Mouse (Mus musculus): Measurements from ENCODE around the gene 9230104L09Rik. TPM values are rescaled to one million over a fixed set of nuclear protein-coding genes. Genes with fewer than 3 reads are reported as not detected.

The 9230104L09Rik gene
- polyA plus RNA-seq, 1 experiment from 2014 or later: not detected

DNA sequence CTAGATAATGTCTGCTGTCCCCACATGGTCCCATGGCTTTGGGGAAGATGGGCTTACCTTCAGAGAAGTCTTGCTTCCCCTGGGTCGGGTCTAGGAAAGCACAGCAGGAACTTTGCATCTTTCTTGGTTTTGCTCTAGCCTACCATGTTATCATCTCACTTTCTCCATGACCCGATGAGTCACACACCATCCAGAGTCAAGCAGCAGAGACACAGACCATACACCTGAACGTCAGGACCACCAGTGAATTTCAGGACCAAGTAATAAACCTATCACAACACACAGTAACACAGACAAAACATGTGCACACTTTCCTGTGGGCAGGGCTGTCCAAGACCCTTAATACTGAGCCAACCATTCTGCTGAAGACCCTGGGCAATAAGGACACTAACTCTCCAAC is 5.7 kb upstream of the 9230104L09Rik start:
- no peaks in the 10 kb centered on the region for H3K27me3 ChIP-seq (ENCODE audit: control insufficient read depth, insufficient read depth, low read length)
- H3K36me3 ChIP-seq (ENCODE audit: control insufficient read depth, insufficient read depth, low read length): peaks cover 7% of the 10 kb centered on the region
- no peak overlapping the region for H3K27ac ChIP-seq (ENCODE audit: low read depth, low read length)
- H3K4me1 ChIP-seq (ENCODE audit: control insufficient read depth, insufficient read depth, low read length): peaks cover 23% of the 10 kb centered on the region
- ATAC-seq (replicated peaks; ENCODE audit: insufficient number of reproducible peaks, low FRiP score, low TSS enrichment): no peak
- H3K9ac ChIP-seq (ENCODE audit: low read depth, low read length): no peak overlapping the region
- H3K4me3 ChIP-seq (ENCODE audit: low read depth, low read length): no peak overlapping the region
- no peak overlapping the region for H3K4me2 ChIP-seq
- H3K9me3 ChIP-seq (replicated peaks; ENCODE audit: control insufficient read depth, low read length): no peaks in the 10 kb centered on the region
- 69% methylated on average over 3 of the region's 3 CpGs for WGBS (ENCODE audit: insufficient replicate concordance)

DNA sequence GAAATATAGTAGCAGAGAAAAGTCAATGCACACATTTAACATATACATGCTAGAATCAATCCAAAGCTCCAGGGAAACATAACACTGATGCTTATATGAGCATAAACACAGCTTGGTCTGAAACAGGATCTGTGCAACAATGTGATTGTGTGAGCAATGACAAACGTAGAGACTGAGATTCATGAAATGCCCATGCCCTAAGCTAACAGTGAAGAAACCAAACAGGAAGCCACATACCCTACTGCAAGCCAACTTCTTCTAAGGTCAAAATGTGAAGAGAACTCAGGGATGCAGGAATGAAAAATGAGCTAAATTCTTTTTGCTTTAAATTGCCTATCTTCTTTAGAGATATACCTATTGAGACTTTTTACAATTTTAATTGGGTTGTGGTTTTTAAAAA is 4.1 kb upstream of the 9230104L09Rik start:
- H3K9me3 ChIP-seq (replicated peaks; ENCODE audit: control insufficient read depth, low read length): no peaks in the 10 kb centered on the region
- no peak overlapping the region for H3K4me2 ChIP-seq
- 73% methylated on average over 1 of the region's 1 CpGs for WGBS (ENCODE audit: insufficient replicate concordance)
- H3K9ac ChIP-seq (ENCODE audit: low read depth, low read length): no peak overlapping the region
- H3K27me3 ChIP-seq (ENCODE audit: control insufficient read depth, insufficient read depth, low read length): no peaks in the 10 kb centered on the region
- H3K27ac ChIP-seq (ENCODE audit: low read depth, low read length): no peak overlapping the region
- no peak overlapping the region for H3K4me3 ChIP-seq (ENCODE audit: low read depth, low read length)
- H3K36me3 ChIP-seq (ENCODE audit: control insufficient read depth, insufficient read depth, low read length): peaks cover 7% of the 10 kb centered on the region
- no peak for ATAC-seq (replicated peaks; ENCODE audit: insufficient number of reproducible peaks, low FRiP score, low TSS enrichment)
- H3K4me1 ChIP-seq (ENCODE audit: control insufficient read depth, insufficient read depth, low read length): peaks cover 22% of the 10 kb centered on the region

DNA sequence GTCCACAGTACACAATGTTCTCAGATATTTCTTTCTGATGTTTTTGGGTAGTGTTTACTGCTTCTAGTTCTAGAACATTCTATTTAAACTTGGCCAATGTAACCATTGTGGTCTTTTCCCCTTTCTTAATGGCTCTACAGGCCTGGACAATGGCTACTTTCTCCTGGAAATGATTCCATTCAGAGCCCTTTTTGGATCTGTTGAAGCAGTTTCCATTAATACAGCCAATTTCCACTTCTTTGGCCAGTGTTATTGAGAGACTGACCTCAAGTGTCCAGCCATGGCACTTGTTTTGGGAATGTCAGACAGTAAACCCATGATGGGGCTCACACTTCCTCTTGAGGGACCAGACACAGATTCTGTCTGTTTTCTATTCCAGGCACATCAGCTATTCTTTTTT is 3.1 kb downstream of the 9230104L09Rik start:
- Histone ChIP-seq H3K36me3 (ENCODE audit: control insufficient read depth, insufficient read depth, low read length) (no peaks in the 10 kb centered on the region), H3K4me2 (no peak overlapping the region), H3K9ac (ENCODE audit: low read depth, low read length) (no peak overlapping the region), H3K9me3 (replicated peaks; ENCODE audit: control insufficient read depth, low read length) (no peaks in the 10 kb centered on the region), H3K4me3 (ENCODE audit: low read depth, low read length) (no peak overlapping the region), H3K27me3 (ENCODE audit: control insufficient read depth, insufficient read depth, low read length) (no peaks in the 10 kb centered on the region), H3K27ac (ENCODE audit: low read depth, low read length) (no peak overlapping the region), H3K4me1 (ENCODE audit: control insufficient read depth, insufficient read depth, low read length) (peaks cover 8% of the 10 kb centered on the region)
- no peak for ATAC-seq (replicated peaks; ENCODE audit: insufficient number of reproducible peaks, low FRiP score, low TSS enrichment)

DNA sequence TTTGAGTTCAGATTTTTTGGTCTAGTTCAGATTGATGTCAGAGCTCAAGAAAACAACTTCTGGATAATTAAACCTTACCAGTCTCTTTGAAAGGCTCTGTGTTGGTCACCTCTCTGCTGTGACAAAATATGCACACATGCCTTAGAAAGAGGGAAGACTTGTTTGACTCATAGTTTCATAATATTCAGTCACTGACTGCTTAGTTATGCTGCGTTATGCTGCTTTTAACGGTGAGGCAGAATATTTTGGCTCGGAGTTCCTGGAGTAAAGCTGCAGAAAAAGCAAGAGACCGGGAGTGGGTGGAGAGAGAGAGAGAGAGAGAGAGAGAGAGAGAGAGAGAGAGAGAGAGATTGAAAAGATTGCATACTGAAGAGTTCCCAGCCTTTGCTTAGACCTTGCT is 3.8 kb downstream of the 9230104L09Rik start:
- Histone ChIP-seq H3K27me3 (ENCODE audit: control insufficient read depth, insufficient read depth, low read length) (no peaks in the 10 kb centered on the region), H3K4me2 (no peak overlapping the region), H3K36me3 (ENCODE audit: control insufficient read depth, insufficient read depth, low read length) (no peaks in the 10 kb centered on the region), H3K4me1 (ENCODE audit: control insufficient read depth, insufficient read depth, low read length) (peaks cover 11% of the 10 kb centered on the region), H3K27ac (ENCODE audit: low read depth, low read length) (no peak overlapping the region), H3K4me3 (ENCODE audit: low read depth, low read length) (no peak overlapping the region), H3K9ac (ENCODE audit: low read depth, low read length) (no peak overlapping the region), H3K9me3 (replicated peaks; ENCODE audit: control insufficient read depth, low read length) (no peaks in the 10 kb centered on the region)
- no peak for ATAC-seq (replicated peaks; ENCODE audit: insufficient number of reproducible peaks, low FRiP score, low TSS enrichment)
- 77% methylated on average over 4 of the region's 4 CpGs for WGBS (ENCODE audit: insufficient replicate concordance)

DNA sequence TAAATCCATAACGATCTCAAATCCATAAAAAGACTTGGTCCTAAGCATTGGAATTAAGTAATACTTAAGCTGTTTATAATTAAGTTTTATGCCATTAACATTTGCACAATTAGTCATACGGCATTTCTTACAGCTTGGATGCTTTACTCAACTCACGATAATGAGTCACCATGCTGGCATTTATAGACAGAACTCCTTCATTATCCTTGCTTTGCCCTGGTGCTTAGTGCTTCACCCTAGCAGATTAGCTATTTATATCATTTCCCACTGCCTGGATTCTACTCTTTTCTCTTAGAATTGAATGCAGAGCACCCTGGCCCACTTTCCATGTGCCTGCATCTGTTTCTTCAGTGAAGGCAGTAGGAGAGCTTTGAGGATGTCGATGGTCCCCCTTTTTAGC is 7.3 kb downstream of the 9230104L09Rik start:
- H3K9me3 ChIP-seq (replicated peaks; ENCODE audit: control insufficient read depth, low read length): no peaks in the 10 kb centered on the region
- no peak overlapping the region for H3K9ac ChIP-seq (ENCODE audit: low read depth, low read length)
- H3K27me3 ChIP-seq (ENCODE audit: control insufficient read depth, insufficient read depth, low read length): no peaks in the 10 kb centered on the region
- no peak overlapping the region for H3K4me2 ChIP-seq
- H3K4me1 ChIP-seq (ENCODE audit: control insufficient read depth, insufficient read depth, low read length): peaks cover 7% of the 10 kb centered on the region; the same call in 1 of the 2 replicates
- WGBS (ENCODE audit: insufficient replicate concordance): 74% methylated on average over 4 of the region's 4 CpGs
- H3K4me3 ChIP-seq (ENCODE audit: low read depth, low read length): no peak overlapping the region
- H3K36me3 ChIP-seq (ENCODE audit: control insufficient read depth, insufficient read depth, low read length): no peaks in the 10 kb centered on the region
- no peak overlapping the region for H3K27ac ChIP-seq (ENCODE audit: low read depth, low read length)
- ATAC-seq (replicated peaks; ENCODE audit: insufficient number of reproducible peaks, low FRiP score, low TSS enrichment): no peak

DNA sequence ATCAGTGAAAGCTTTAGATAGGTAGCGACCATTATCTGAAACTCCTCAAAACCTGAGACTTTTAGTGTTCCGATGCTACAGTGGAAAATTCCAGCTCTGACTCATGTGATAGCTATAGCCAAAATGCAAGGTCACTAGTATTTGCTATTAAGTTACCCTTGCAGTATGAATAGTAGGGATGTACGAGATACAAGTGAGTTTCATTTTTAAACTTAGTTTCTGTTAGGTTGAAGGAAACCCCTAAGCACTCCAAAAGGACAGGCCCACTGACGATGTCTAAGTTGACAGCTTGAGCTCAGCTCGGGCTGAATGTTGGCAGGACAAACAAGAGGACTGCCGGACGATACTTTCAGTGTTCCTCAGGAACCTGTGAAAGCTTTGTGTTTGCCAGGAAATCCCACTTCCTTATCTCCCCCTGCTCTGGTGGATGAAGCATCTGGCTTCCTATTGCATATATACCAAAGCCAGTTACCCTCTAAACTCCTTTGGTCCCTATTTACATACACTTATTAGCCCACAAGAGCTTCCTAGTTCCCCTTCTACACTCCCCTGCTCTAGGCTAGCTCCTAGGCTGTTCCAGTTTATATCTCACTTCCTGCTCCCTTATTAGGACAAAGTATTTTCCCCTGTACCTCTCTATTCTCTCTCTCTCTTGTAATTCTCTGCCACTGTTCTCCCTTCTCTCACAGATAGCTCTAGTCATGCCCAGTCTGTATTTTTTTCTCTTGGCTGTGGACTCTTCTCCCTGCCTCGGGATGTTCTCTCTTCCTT is 8.0 kb downstream of the 9230104L09Rik start:
- no peak overlapping the region for H3K9ac ChIP-seq (ENCODE audit: low read depth, low read length)
- H3K27ac ChIP-seq (ENCODE audit: low read depth, low read length): no peak overlapping the region
- WGBS (ENCODE audit: insufficient replicate concordance): 35% methylated on average over 8 of the region's 8 CpGs
- no peaks in the 10 kb centered on the region for H3K36me3 ChIP-seq (ENCODE audit: control insufficient read depth, insufficient read depth, low read length)
- H3K4me2 ChIP-seq: peak overlapping the region; percentile 21; the same call in 1 of the 2 replicates
- peaks cover 7% of the 10 kb centered on the region; the same call in 1 of the 2 replicates for H3K4me1 ChIP-seq (ENCODE audit: control insufficient read depth, insufficient read depth, low read length)
- no peaks in the 10 kb centered on the region for H3K27me3 ChIP-seq (ENCODE audit: control insufficient read depth, insufficient read depth, low read length)
- no peaks in the 10 kb centered on the region for H3K9me3 ChIP-seq (replicated peaks; ENCODE audit: control insufficient read depth, low read length)
- no peak overlapping the region for H3K4me3 ChIP-seq (ENCODE audit: low read depth, low read length)
- no peak for ATAC-seq (replicated peaks; ENCODE audit: insufficient number of reproducible peaks, low FRiP score, low TSS enrichment)

DNA sequence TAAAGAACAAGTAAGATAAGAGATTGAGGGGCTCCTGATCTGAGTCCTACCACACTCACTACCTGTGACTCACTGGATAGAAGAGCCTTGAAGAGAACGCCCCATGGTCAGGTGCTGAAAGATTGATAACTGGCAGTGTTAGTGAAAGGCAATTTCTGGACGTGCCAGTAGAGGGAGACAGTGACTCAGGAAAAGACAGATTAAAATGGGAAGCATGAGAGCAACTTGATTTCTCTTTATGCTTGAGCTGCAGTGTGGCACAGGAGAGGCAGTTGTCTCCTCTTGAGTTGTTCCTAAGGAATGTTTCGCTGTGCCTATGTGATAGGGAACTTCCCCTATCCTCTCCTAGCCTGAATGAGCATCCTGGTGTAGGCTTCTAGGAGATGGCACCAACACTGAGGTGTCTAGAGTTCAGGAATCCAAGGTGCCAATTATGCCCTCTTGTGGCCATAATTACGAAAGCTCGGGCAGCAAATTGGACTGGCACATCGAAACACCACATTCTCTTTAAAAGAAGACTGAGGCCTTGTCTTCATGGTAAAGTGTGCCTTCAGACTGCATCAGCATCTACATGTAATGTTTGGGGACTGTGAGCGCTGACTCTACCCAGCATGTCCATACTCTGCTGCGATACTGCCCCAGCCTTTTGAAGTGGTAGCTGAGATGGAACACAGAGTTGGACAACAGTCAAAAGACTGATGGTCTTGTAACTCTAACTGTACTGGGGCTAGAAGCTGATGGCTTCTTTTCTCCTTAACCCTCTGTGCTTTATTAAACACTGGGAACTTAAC is 13.5 kb downstream of the 9230104L09Rik start:
- no peaks in the 10 kb centered on the region for H3K36me3 ChIP-seq (ENCODE audit: control insufficient read depth, insufficient read depth, low read length)
- H3K4me3 ChIP-seq (ENCODE audit: low read depth, low read length): no peak overlapping the region
- no peaks in the 10 kb centered on the region; the same call in 1 of the 2 replicates for H3K4me1 ChIP-seq (ENCODE audit: control insufficient read depth, insufficient read depth, low read length)
- no peaks in the 10 kb centered on the region for H3K27me3 ChIP-seq (ENCODE audit: control insufficient read depth, insufficient read depth, low read length)
- no peak overlapping the region for H3K27ac ChIP-seq (ENCODE audit: low read depth, low read length)
- no peaks in the 10 kb centered on the region for H3K9me3 ChIP-seq (replicated peaks; ENCODE audit: control insufficient read depth, low read length)
- 40% methylated on average over 8 of the region's 8 CpGs for WGBS (ENCODE audit: insufficient replicate concordance)
- H3K4me2 ChIP-seq: peak overlapping the region; percentile 25
- peak; percentile 57; the same call in 1 of the 2 replicates for ATAC-seq (replicated peaks; ENCODE audit: insufficient number of reproducible peaks, low FRiP score, low TSS enrichment)
- H3K9ac ChIP-seq (ENCODE audit: low read depth, low read length): no peak overlapping the region

DNA sequence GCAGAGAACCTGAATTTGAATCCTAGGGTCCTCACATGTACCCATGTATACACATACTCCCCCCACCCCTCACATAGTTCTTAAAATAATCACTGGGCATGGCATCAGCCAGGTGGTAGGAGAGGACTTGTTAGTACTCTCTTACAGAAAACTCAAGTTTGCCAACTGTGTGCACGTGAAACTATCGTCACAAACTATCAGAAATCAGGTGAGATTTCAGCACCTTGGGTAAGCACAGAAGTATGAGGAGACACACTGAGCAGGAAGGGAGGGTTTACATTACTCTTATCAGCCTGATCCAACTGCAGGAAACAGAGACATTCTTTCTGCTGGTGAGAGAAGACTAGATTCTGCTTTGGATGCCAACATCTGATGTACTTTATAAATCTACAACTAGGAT is 25.6 kb downstream of the 9230104L09Rik start:
- Histone ChIP-seq H3K4me2 (no peak overlapping the region), H3K9me3 (replicated peaks; ENCODE audit: control insufficient read depth, low read length) (no peaks in the 10 kb centered on the region), H3K27ac (ENCODE audit: low read depth, low read length) (no peak overlapping the region), H3K9ac (ENCODE audit: low read depth, low read length) (no peak overlapping the region), H3K36me3 (ENCODE audit: control insufficient read depth, insufficient read depth, low read length) (no peaks in the 10 kb centered on the region), H3K27me3 (ENCODE audit: control insufficient read depth, insufficient read depth, low read length) (no peaks in the 10 kb centered on the region), H3K4me3 (ENCODE audit: low read depth, low read length) (no peak overlapping the region), H3K4me1 (ENCODE audit: control insufficient read depth, insufficient read depth, low read length) (no peaks in the 10 kb centered on the region)
- WGBS (ENCODE audit: insufficient replicate concordance): 47% methylated on average over 2 of the region's 2 CpGs
- ATAC-seq (replicated peaks; ENCODE audit: insufficient number of reproducible peaks, low FRiP score, low TSS enrichment): no peak
